Mouse (Mus musculus): ENCODE data around the gene Wdr72.

- no peak for TF ChIP-seq CTCF (IDR thresholded peaks at IDR 0.05; ENCODE audit: borderline replicate concordance, insufficient read depth, low read length)
- TF ChIP-seq POLR2A (IDR thresholded peaks at IDR 0.05; ENCODE audit: low read depth, low read length), result no peak
Observed at GRCm38 (mm10) chr9:74249486-74249885, 139.3 kb downstream of the Wdr72 start.

Measured in embryonic fibroblast, embryonic 13.5 days (primary cell).